Mouse (Mus musculus): Measurements from ENCODE around the gene Lrmda.

The Lrmda gene

DNA sequence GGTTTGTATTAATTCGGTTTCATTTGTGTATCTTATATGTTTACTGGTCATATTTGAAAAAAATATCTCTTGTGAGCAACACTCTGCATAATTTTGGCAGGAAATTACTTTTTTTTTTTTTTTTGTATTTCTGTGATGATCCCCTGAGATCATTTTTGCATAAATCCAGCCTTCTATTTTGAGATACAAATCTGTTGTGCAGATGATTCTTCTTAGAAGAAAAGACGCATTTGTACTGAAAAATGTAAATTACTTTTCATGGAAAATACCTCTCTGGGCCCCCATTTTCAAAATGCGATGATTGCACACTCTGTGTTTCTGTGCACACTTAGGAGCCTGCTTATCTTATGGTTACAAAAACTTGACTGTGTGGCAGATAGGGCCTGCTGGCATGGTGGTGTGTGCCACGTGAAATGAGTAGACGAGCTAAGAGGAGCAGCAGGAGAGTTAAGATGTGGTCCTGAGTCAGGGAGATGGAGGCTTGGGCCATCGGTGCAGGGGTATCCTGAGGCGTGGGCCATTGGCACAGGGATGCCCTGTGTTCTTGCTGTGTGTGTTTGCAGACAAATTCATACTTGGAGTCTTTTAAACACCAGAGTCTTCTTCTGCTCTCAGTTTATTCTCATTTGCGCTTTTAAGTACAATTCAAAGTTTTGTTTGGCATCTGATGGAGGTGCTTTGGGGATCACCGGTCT, 353.3 kb downstream of the Lrmda start:
- no peak for DNase-seq (ENCODE audit: extremely low spot score, low read depth, low spot score)

DNA sequence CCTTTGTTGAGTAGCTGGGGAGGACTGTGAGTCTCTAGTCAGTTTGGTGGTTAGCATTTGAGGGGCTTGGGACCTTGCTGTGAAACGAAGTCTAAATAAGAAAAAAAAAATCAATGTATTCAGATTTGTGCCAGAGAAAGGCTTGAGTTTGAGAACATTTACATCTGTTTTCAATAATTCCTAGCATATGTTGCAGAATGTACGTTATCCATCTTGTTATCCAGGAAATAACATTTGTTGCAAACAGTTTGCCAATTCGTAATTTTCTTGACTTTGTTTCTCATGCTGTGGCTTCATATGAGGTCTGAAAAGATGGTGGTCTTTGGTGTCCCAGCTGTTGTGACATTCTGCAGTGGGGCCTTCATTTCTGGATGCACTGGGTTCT, 353.8 kb downstream of the Lrmda start:
- DNase-seq (ENCODE audit: extremely low spot score, low read depth, low spot score) = no peak

DNA sequence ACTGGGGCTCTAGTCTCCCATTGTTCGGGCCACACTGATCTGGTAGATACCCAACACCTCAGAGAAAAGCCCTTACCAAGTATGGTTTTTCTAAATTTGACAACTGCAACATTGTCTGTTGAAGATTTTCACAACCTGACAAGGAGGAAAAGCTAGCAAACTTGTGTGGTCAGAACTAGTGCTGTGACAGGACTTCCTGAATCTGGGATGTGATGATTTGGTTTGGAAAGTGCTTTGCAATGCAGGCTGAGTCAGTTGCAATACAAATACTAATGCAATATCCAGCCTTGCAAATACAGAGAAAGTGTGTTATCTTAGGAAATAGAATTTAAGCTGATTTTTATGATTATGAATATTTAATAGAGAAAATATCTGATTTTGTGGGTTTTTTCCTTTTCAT, 357.6 kb downstream of the Lrmda start:
- no peak for DNase-seq (ENCODE audit: extremely low spot score, low read depth, low spot score)

DNA sequence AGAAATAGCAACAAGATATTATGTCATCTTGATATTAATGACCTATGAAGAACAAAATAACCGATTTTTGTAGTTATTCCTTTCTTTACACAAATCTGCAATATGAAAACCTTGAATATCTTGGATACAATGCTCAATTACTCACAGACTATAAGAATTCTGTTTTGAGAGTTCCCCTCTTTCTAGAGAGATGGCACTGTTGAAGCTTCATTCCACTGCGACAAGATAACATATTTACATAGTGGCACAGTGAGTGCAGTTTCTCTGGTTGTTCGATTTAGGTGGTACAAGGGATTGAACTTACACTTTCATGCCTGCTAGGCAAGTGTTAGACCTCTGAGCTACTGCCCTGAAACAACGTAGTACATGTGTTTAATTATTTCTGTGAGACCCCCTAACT, 362.6 kb downstream of the Lrmda start:
- no peak for DNase-seq (ENCODE audit: extremely low spot score, low read depth, low spot score)

DNA sequence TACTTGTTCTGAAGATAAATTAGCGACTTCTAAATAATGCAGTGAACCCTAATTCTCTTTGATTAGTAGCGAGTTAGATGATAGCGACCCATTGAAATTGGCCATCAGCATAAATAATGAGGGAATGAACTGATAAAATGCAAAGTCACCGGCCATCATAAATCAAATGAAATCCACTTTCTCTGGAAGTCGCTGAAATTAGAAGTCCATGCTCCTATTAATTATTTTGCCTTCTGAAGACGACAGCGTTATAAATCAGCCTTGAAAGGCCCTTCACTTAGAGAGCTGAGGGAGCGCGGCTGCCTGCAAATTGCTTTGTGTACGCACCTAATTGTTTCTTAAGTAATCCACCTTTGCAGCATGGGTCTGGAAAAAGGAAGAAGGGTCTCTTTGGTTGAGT, 374.1 kb downstream of the Lrmda start:
- DNase-seq (ENCODE audit: extremely low spot score, low read depth, low spot score) = peak; percentile 61

DNA sequence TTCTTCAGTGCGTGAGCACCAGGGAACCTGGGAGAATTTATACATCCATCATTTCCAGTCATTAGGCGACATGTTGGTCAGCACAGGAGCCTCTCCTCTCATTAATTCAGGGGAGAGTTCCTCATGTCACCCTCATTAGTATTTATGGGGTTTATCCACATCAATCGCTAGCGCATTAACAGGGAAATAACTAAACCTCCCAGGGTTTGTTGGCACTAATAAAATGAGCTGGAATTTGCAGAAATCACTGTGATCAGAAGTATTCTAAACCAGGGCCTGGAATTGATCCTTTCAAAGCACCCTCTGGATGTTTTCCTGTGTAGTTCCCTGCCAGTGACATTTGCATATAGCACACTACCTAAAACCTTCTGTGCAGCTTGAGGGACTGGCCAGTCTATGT, 382.9 kb downstream of the Lrmda start:
- DNase-seq (ENCODE audit: extremely low spot score, low read depth, low spot score) = peak; percentile 52

DNA sequence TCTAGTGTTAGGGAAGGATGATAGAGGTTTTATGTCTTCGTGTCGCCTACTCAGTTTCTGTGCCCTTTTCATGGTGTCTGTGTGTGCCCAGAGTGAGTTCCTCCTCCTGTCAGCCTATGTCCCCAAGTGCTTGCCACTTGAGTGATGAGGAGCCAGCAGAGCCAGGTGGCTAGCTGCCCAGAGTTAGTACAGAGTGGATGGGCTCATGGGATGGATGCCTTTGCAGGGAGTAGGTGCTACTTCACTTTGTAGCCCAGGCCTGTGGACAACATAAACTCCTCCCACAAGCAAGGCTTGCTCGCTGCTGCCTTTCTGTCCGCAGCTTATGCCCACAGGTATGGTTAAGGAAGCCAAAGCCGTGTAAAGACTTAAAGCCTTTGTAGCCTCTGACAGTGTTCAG, 387.1 kb downstream of the Lrmda start:
- DNase-seq (ENCODE audit: extremely low spot score, low read depth, low spot score) = no peak

DNA sequence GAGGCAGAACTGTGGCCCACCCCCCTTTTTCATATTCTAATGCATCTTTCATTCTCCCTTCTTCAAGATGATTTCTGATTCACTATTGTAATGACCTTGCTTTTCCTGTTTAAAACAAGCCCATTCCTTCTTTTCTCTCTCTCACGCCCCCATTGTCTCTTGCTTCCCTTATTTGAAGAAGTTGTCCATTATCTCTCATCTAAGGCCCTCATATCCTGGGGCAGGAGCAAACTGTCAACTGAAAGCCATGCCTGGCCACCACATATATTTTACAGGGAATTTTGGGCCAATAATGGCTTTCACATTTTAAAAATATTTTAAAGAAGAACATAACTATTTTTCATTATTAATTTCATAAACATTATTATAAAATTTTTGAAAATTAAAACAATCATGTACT, 391.3 kb downstream of the Lrmda start:
- no peak for DNase-seq (ENCODE audit: extremely low spot score, low read depth, low spot score)

DNA sequence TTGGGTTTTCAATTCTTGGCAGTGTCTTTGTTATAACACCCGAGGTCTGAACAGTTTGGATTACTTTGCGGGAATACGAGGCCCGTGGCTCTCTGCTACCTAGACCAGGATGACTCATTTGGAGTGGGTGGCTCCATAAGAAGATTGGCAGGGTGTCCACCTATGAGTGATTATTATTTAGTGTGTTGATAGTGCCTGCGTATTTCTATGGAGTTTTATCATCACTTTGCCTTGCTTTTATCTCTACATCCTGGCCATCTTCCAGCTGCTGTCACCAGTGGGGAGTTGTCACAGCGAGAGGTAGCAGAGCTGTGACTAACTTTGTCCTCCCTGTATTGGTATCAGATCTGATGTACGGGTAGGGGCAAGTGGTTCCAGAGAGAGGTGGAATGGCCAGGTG, 393.7 kb downstream of the Lrmda start:
- DNase-seq (ENCODE audit: extremely low spot score, low read depth, low spot score) = no peak

DNA sequence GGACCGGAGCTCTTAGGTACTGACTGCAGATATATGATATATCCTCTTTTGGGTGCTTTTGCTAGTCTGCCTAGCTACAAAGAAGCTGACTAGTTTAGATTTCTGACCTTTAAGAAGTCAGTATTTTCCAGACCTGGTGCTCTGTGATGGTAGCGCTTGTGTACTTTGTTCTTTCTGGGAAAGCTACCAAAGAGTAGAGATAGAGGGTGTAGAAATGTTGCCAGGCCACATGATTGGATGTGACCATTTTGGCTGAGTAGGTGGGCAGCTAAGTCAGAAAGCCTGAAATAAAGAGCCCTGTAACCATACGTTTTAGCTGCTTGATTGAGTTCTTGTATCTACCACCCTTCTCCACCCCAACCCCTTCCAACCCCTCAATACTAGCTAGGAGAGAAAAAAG, 398.2 kb downstream of the Lrmda start:
- no peak for DNase-seq (ENCODE audit: extremely low spot score, low read depth, low spot score)

DNA sequence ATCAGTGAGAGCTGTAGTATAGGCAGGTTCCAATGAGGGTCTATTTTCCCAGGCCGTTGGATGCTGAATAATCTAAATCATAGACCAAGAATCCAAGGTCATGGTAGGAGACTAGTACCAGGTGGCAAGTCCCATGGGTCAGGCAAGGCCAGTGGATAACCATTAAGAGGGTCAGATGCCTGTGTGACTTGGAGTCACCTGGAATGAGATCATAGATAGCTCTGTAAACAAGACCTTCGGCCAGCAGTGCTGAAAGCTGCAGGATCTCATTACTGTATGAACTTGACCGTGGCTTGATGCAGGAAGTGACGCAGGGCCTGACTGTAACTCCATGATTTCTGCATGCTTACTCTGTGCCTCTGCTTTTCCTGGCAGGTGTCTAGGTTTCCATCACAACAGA, 402.2 kb downstream of the Lrmda start:
- DNase-seq (ENCODE audit: extremely low spot score, low read depth, low spot score) = no peak

DNA sequence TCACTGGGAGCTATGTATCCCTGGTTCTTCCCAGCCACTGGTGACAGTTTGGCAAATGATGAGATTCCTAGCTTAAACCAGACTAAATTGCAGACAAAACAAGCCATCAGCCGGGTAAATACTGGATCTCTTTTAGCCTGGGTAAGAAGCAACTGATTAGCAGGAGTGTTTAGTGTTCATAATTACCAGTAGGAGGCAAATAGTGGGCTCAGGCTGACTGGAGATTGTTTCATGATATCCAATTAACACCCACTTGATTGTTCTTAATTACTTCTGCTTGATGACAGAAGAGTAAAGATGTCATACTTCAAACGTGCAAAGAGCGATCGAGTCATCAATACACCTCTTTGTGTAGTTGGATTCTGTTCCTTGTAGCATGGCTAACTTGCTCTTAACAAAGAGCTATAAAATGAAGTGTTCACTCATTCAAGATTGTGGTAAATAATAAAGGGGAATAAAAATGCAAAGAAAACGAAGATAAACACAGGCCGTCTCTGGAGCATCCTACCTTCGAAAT, 405.6 kb downstream of the Lrmda start:
- no peak for DNase-seq (ENCODE audit: extremely low spot score, low read depth, low spot score)

DNA sequence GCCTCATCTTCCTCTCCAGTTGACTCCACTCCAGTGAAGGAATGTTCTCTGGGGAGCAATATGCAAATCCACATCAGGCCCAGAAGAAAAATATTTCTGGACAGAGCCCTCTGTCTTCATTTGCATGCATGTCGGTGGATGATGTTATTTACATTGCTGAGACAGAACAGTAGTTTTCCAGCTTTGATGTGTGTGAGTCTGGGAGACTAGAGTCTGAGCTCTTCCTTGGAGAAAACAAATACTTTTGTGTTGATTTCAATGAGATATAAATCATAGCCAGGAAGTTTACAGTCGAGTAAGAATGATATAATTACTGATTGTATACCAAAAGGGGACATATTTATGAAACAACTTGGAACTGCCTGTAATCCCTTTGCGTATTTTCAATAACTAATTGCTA, 415.9 kb downstream of the Lrmda start:
- DNase-seq (ENCODE audit: extremely low spot score, low read depth, low spot score) = no peak

DNA sequence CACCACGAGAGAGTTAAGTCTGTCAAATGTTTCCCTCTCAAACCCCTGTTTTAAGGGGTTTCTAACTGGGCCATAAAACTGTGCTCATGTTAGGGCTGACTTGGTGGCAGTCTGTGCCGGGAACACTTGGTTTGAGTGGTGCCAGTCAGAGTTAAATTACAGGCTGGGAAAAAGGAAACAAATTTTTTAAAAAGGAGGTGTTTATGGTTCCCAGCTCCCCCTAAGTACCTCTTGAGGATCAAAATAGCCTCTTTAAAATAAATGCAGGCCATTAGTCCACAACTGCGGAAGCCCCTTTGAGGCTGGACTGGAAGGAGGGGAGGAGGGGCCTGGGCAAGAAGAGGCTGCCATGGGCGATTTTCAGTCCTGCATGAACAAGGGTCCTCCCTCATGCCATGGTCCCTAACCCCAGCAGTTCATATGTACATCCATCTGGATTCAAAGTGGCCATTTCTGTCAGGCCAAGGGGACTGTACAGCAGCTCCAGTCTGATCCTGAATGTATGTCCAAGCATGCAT, 416.4 kb downstream of the Lrmda start:
- peak; percentile 63 for DNase-seq (ENCODE audit: extremely low spot score, low read depth, low spot score)

DNA sequence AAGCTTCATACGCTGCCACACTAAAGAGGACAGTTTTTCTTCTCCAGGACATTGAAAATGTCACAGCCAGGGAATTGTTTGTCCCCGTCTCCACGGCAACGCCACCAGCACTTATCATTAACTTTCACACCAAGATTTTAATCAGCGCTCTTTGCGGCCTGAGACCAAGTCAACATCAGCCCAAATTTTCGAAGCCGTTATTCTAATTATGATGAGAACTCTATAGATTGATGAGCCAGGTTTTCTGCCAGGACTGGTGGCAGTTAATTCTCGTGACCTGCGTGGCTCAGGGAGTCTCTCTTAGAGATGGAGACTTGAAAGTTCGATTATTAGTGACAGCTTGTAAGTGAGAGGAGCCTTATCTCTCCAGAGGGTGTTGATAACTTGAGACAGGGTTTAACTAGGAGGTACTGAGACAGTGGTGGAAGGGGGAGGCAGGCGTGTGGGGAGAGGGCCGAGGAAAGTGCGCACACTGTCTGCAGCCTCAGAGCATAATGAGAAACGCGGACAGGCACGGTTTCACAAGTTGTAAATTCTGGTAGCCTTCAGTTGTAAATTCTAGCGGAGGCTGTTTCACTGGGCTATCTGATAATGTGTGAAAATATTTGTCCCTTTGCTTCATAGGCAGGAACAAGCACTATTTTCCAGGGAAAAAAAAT, 421.0 kb downstream of the Lrmda start:
- DNase-seq (ENCODE audit: extremely low spot score, low read depth, low spot score) = no peak

DNA sequence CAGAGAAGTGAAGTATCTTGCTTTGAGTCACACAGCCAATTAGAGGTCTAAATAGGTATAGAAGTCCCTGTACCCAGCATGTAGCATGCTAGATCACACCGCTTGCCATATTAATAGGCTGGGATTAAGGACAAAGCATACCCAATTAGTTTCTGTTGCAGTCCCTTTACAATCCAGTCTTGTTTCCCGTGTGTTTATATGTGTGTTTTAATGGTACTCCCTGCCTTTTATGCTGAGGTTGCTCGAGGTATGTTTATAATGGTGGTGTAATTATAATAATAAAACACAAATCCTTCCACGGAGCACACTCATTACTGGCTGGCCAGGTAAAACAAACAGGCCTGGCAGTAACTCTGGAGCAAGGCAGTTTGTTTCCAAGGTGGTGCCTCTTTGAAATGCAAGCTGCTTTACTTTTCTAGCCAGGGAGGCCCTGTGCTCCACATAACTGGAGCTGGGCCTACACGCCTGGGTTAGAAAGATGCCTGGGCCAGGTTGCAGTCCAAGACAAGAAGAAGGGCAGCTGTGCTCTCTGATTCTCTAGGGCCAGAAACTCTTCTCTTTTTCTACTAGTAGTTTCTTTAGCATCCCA, 422.4 kb downstream of the Lrmda start:
- peak; percentile 54 for DNase-seq (ENCODE audit: extremely low spot score, low read depth, low spot score)

DNA sequence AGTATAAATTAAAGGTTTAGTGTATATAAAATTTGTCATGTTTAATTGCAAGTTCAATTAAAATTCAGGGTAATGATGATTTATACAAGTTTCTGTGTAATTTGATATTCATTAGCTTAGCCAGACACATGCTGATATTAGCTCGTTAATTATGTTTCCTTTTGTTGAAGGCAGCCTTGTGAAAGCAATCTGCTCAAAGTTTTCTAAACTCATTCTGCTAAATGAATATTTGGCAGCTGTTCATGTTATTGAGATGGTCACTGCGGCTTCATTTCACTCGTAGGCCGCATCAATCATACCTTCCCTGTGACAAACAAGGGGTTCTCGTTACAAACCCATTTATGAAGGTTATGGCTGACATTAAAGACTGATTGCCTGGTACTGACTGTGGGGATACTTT, 423.2 kb downstream of the Lrmda start:
- no peak for DNase-seq (ENCODE audit: extremely low spot score, low read depth, low spot score)

DNA sequence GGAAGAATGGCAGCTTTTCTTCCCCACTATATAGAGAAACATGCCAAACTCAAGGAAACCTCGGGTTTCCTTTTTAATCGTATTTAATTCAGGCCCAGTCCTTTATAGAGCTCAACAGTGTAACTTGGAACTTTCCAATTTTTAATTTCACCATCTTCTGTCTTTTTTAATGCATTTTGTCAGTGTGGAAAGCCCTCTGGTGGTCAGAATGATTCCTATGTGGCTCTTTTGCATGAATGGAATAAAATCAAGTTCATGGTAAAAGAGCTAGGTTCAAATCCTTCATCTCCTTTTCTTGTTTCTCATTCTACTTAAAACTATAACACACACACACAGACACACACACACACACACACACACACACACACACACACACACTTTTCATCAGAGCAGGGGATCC, 425.0 kb downstream of the Lrmda start:
- no peak for DNase-seq (ENCODE audit: extremely low spot score, low read depth, low spot score)

DNA sequence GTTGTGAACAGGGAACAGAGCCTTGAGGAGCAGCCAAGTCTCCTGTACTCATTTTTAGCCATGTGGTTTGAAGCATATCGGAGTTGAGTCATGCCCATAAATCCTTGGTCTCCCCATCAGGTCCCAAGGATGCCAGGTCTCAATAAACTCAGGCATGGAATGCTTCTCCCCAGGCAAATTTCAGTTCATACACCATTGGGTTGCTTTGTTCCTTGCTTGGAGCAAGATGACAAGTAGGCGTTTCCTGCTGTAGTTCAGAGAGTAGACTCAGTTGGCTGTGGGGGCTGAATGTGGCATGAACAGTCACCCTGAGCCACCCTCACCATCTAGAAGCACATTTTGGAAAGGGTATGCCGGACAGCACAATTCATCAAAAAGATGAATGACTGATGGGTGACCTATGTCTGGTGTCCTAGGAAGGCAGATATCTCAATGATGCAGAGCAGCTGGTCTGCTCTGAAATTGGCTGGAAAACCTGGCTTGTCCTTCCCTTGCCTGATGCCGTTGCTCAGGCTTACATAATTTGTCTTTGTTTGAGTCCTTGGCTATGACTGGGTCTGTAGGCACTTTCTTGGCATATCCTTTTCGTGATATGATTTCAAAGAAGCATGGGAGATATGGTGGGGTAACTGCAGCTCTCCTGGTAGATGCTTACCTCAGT, 425.8 kb downstream of the Lrmda start:
- DNase-seq (ENCODE audit: extremely low spot score, low read depth, low spot score) = no peak

DNA sequence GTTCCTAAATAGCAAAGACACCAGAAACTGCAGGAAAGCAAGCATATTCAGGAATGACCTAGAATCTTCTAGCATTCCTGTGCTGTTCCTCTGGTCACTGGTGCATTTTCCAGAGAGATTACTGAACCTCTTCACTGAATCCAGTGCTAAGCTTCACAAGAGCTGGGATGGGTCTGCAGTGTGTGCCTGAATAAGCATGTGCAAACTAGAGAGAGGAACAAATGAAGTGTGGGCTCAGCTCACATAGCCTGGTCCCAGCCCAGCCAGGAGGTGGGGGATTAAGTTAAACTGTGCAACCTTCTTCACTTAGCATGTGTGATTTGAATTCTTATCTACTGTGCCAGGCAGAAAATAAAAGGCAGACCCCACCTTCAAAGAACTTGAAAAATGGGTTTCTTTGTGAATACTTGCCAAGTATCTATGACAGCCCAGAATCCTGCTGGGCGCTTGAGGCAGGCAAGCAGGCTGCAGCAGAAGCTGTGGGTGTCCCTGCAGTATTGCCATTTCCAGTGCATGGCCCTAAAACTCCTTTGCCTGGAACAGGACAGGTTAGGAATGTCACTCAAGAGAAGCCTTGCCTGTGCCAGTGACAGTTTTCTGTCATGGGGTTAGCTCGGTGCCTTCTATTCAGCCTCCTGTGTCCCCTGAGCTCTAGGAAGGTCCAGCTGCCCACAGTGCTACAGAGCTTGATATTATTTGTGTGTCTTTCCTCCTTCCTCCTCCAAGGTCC, 426.5 kb downstream of the Lrmda start:
- no peak for DNase-seq (ENCODE audit: extremely low spot score, low read depth, low spot score)

DNA sequence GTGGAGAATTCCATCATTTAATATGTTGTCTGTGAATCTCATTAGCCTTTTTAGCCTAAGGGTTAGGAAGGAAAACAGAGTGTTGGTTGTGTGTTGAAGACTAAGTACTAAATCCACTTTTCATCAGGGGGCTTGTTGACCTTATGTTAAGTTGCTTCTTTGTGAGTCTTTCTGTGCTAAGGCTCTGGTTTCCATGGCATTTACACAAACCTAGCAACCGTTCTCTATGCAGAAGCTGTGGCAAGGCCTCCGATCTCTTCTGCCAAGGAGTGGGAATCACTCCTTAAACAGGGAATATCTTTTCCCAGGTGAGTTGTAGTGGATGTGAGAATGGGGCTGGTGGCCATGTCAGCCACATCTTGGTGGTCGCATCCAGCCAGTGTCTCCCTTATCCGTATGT, 432.1 kb downstream of the Lrmda start:
- no peak for DNase-seq (ENCODE audit: extremely low spot score, low read depth, low spot score)

Data from hindlimb bud, embryonic 11.5 days (tissue).